Mouse (Mus musculus) adrenal gland, adult 10 weeks (tissue): Measurements from ENCODE around the gene Olfr721-ps1. TPM values are rescaled to one million over a fixed set of nuclear protein-coding genes. Genes with fewer than 3 reads are reported as not detected.

Experiments used
- polyA plus RNA-seq: library from polyadenylated mRNA; stranded (reverse); fragments of 350-450 nt; fragmentation: Illumina TruSeq; extraction: RNeasy Lipid Tissue Mini Kit (QIAGEN cat#74804); gene quantifications from one replicate; pipeline ENCODE4 v1.2.3, GENCODE M21; 2014; ENCODE audit warnings: low read depth, low replicate concordance

Gene Olfr721-ps1
- not detected for polyA plus RNA-seq

DNA sequence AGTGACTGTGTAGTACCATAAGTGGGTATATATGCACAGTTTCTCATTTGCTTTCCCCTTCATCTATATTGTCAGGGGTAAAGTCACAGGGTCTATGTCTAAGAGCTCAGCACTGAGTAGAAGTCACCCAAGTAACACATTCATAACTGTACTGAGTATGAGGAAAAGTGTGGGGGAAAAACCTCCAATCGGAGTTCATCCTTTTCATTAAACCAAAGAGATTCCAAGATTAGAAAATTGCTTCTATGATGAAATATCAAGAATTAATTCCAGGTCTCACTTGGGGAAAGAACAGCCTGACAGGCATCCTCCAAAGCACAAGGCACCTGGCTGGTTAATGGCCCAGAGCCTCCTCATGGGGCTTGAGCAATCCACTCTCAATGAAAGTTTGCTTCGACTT is at the start of gene Olfr721-ps1:
Olfr721-ps1 (plus strand) TSS at position 301 of the 400 bp plus-strand sequence.

Other genes with a start within 250 kb of the Olfr721-ps1 start
- gene Olfr720, start 214.5 kb upstream of the Olfr721-ps1 start, polyA plus RNA-seq, result not detected
- not detected for gene Olfr31, start 78.5 kb upstream of the Olfr721-ps1 start, polyA plus RNA-seq
- gene Il3ra, start 55.0 kb upstream of the Olfr721-ps1 start, polyA plus RNA-seq, result not detected